Mouse (Mus musculus): ENCODE measurements at regions not wholly inside any gene's neighbourhood (a gene's known extent, or its start where the extent isn't known, plus 50 kb on each side); places are given as distances from the start of the nearest gene placed in this dataset.

- TF ChIP-seq CTCF (IDR thresholded peaks at IDR 0.05; ENCODE audit: low read depth, low read length) (no peak), POLR2A (IDR thresholded peaks at IDR 0.05; ENCODE audit: borderline replicate concordance, low read depth, low read length) (no peak)
Observed at GRCm38 (mm10) chr8:34571736-34572135, 460.2 kb upstream of the Gm10131 start.
